Mouse (Mus musculus) forebrain, embryonic 13.5 days (tissue): ENCODE measurements at regions not wholly inside any gene's neighbourhood (a gene's known extent, or its start where the extent isn't known, plus 50 kb on each side); places are given as distances from the start of the nearest gene placed in this dataset.
"Not testable (repeated sequence)": the region's sequence is repeated elsewhere in the genome, so short reads cannot be mapped to it uniquely, and the experiment has no call there.

Source experiments
- ATAC-seq: fragments of 200-750 bp; cut with Nextera tagmentation; 2 replicates; pipeline ENCODE4 v1.8.0; 2017
- H3K27ac ChIP-seq: fragments of 300-500 bp; sonication (generic); 2 replicates; pipeline ENCODE4 v1.5.1; 2015; ENCODE audit warnings: inconsistent platforms, mild to moderate bottlenecking, moderate library complexity
- H3K27me3 ChIP-seq: fragments of 300-500 bp; sonication (generic); 2 replicates; pipeline ENCODE4 v1.6.1; 2015; ENCODE audit warnings: mild to moderate bottlenecking, inconsistent platforms
- H3K36me3 ChIP-seq: fragments of 300-500 bp; sonication (generic); 2 replicates; pipeline ENCODE4 v1.6.1; 2015; ENCODE audit warnings: mild to moderate bottlenecking, inconsistent platforms; ENCODE audit not compliant: poor library complexity, severe bottlenecking
- H3K4me1 ChIP-seq: fragments of 300-500 bp; sonication (generic); 2 replicates; pipeline ENCODE4 v1.6.1; 2015; ENCODE audit warnings: inconsistent platforms
- H3K4me2 ChIP-seq: fragments of 300-500 bp; sonication (generic); 2 replicates; pipeline ENCODE4 v1.6.1; 2015; ENCODE audit warnings: inconsistent platforms, mild to moderate bottlenecking, moderate library complexity
- H3K4me3 ChIP-seq: fragments of 300-500 bp; sonication (generic); 2 replicates; pipeline ENCODE4 v1.5.1; 2015; ENCODE audit warnings: mild to moderate bottlenecking, inconsistent platforms
- H3K9ac ChIP-seq: fragments of 300-500 bp; sonication (generic); 2 replicates; pipeline ENCODE4 v1.6.1; 2015; ENCODE audit warnings: mild to moderate bottlenecking, inconsistent platforms
- H3K9me3 ChIP-seq: fragments of 300-500 bp; sonication (generic); replicated peaks from 2 replicates; pipeline ENCODE4 v1.6.1; 2016; ENCODE audit warnings: inconsistent platforms
- WGBS: fragments of 180-500 bp; shearing (Covaris S2); methylation state at CpG from one replicate; pipeline ENCODE4 v1.1.7; 2015; 5-methylcytosine and 5-hydroxymethylcytosine counted together

DNA sequence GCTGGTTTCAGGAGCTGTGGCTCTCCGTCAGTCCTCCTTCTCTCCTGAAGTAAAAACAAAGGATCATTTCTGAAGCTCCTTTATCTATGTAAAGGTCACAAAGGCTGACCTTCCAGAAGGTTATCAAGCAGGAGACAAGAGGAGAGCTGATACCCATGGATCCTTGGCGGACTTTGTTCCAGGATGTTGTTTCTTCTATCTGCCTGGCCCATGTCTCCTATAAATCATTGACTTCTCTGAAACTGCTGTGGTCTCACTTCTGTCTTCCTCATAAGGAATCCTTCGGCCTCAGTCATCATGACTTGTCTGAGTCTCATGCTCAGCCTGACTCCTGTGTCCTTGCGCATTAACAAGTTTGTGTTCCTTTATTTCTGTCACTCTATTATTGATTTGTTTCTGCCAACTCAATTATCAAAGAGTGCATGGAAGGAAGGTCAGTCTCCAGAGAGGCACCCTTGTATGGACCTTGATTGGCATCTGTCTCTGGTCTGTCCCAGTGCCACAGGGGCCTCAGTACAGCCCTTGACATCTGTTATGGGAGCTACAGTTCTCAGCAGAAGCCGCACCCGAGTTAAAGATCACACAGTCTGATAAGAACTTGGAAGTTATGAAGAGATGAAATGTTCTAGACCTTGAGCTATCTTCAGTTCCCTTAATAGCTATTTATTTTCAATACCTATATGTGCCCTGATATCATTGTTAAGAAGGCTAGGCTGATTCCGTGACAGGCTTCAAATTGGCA, 53.2 kb upstream of the Dazl start:
- no peak overlapping the region for H3K9ac ChIP-seq
- 91% methylated on average over 7 of the region's 7 CpGs for WGBS
- H3K9me3 ChIP-seq, result no peaks in the 10 kb centered on the region
- no peak overlapping the region for H3K27ac ChIP-seq
- H3K4me1 ChIP-seq, result no peaks in the 10 kb centered on the region; the same call in 1 of the 2 replicates
- H3K4me2 ChIP-seq, result no peak overlapping the region
- H3K27me3 ChIP-seq, result no peaks in the 10 kb centered on the region
- no peak overlapping the region for H3K4me3 ChIP-seq
- ATAC-seq, result no peak
- no peaks in the 10 kb centered on the region for H3K36me3 ChIP-seq

DNA sequence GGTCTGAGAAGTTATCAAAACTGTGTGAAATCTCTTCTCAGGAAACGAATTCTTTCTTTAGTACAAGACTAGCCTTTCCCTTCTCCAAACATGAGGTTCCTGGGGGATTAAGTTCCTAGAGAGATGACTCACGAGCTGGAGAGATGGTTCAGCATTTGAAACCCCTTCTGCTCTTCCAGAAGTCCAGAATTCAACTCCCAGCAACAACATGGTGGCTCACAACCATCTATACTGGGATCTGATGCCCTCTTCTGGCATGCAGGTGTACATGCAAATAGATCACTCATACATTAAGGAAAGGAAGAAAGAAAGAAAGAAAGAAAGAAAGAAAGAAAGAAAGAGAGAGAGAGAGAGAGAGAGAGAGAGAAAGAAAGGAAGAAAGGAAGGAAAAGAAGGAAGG, 60.4 kb upstream of the Dazl start:
- H3K9me3 ChIP-seq, ATAC-seq, H3K4me2 ChIP-seq, H3K36me3 ChIP-seq, H3K27ac ChIP-seq, H3K27me3 ChIP-seq, H3K4me1 ChIP-seq, H3K4me3 ChIP-seq, H3K9ac ChIP-seq: not testable (repeated sequence)
- WGBS, result 68% methylated on average over 2 of the region's 2 CpGs

DNA sequence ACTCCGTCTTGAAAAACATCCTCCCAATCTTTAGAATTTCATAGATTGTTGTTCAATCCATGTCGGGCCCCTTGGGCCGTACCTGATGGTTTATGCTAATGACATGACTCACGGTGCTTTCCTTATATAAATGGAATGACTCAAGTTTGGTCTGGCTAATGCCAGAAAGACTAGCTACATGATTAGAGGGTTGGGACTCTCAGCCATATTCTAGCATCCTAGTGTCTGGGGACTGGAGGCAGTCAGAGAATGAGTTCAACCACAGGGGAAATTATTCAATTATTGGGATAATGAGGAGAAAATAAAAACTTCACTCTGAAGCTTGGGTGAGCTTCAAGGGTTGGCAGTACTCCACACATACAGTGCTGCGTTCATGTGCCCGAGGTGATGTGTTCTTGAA, 60.9 kb upstream of the Dazl start:
- H3K4me2 ChIP-seq, result no peak overlapping the region
- no peaks in the 10 kb centered on the region for H3K36me3 ChIP-seq
- H3K4me3 ChIP-seq, result no peak overlapping the region
- H3K4me1 ChIP-seq, result no peaks in the 10 kb centered on the region
- H3K9me3 ChIP-seq, result no peaks in the 10 kb centered on the region
- no peak for ATAC-seq
- no peak overlapping the region for H3K9ac ChIP-seq
- no peaks in the 10 kb centered on the region for H3K27me3 ChIP-seq
- no peak overlapping the region for H3K27ac ChIP-seq
- 90% methylated on average over 6 of the region's 6 CpGs for WGBS

DNA sequence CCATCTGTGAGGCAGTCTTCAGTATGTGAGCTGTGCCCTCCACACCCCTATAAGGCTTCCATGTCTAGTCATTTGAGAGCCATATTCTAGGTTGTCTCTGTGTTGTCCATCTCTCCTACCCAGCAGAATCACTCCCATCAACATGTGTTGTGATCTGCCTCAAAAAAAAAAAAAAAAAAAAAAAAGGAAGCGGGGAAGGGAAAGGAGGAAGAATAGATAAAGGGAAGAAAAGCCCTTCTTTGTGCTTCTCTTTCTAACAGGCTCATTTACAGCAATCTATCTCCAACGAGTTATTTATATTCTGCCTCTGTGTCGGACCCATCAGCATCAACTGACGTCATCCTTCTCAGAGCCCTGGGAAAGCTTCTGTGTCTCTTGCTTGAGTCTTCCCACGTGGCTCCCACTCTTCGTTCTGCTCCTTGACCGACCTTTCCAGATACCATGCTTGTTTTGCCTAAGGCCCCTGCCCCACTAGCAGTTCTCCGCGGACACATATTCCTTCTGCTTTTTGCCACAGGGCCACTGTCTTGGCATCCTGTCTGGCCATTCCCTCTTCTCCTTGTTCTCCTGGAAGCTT, 68.3 kb upstream of the Dazl start:
- 82% methylated on average over 9 of the region's 9 CpGs for WGBS

DNA sequence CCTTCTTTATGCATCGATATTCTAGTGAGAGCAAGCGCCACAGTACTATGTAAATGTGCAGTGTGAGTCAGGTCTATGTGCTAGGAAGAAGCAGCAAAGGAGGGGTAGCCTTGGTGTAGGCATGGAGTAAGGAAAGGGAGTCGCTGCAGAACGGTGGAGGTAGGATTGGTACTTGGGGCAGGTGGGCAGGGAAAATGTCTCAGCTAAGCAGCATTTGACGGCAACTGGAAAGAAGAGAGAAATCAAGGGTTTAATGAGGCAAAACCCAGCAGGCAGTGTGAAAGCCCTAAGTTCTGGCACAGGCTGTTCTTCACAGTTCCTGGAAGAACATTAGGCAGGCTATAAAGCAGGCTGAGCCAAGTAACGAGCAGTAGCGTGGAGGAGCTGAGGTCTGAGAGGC, 72.0 kb upstream of the Dazl start:
- Histone ChIP-seq H3K4me3 (no peak overlapping the region), H3K4me2 (no peak overlapping the region), H3K4me1 (no peaks in the 10 kb centered on the region), H3K27me3 (no peaks in the 10 kb centered on the region), H3K36me3 (no peaks in the 10 kb centered on the region), H3K9ac (no peak overlapping the region), H3K27ac (no peak overlapping the region), H3K9me3 (no peaks in the 10 kb centered on the region)
- no peak for ATAC-seq
- WGBS, result 75% methylated on average over 7 of the region's 7 CpGs

More for the DNA sequence above, 68.3 kb upstream of the Dazl start:
- Histone ChIP-seq H3K9ac (no peak overlapping the region), H3K27ac (no peak overlapping the region), H3K27me3 (no peaks in the 10 kb centered on the region), H3K4me2 (no peak overlapping the region), H3K9me3 (no peaks in the 10 kb centered on the region), H3K4me3 (no peak overlapping the region), H3K36me3 (no peaks in the 10 kb centered on the region), H3K4me1 (no peaks in the 10 kb centered on the region)
- no peak for ATAC-seq

DNA sequence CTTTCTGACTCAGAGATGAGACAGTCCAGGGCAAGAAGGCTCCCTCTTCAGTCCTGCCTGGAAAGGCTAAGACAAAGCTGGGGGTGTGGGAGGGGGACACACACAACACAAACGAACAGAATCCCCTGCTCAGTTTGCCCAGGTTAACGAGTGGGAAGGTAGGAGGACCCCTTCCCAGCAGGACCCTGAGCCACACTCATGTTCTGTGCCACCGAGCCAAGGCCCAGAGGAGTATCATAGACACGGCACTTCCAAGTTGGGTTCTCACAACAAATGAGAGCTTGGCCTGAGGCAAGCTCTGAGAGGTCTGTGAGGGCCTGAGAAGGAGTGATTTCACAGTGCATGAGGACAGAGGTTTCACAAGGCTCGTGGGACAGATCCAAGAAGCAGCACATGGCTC, 72.7 kb upstream of the Dazl start:
- Histone ChIP-seq H3K9me3 (no peaks in the 10 kb centered on the region), H3K27me3 (no peaks in the 10 kb centered on the region), H3K36me3 (no peaks in the 10 kb centered on the region), H3K9ac (no peak overlapping the region), H3K4me1 (no peaks in the 10 kb centered on the region), H3K4me2 (no peak overlapping the region), H3K4me3 (no peak overlapping the region), H3K27ac (no peak overlapping the region)
- 75% methylated on average over 5 of the region's 5 CpGs for WGBS
- no peak for ATAC-seq

DNA sequence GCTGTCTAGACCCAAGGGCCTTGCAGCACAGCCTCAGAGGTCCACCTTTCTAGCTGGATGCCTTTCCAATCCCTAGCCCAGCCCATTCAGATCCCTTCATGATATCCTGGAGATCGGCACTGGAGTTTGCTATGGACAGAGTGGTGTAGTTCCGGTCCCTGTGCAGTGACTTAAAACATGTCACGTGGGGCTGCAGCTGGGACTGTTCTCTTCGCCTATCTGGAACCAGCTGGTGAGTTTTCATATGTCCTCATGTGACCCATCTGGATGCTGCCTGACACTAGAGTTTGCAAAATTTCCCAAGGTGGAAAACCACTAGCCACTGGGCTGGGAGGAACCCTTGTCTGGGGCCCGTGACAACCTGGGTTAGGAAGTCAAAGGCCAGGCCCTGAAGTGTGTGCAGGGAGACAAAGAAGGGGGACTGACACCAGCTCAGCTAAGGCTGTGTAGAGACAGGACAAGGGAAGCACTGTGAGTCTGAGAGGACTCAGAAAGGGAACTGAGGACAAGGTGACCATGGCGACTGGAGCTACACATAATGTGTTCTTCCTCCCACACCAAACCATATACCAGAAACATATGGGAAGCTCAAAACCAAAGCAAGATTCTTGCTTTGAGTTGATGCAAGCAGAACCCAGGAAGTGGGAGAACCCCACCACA, 75.9 kb upstream of the Dazl start:
- no peak for ATAC-seq
- H3K4me2 ChIP-seq, result no peak overlapping the region

DNA sequence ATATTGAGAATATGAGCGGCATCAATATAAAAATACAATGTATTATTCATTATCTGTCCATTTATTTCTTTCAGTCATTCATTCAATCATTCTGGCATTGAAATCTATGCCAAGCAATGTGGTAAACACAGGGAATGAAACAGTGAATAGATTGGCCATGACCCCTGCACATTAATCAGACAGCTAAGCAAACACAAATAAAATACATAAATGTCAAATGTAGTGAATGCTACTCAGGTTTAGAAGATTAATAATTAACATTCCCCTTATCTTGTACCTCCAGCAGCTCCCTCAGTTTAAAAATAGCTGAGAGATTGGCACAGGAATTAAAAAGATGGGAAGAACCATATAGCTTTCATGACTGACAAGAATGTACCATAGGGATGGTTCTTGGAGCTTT, 77.0 kb upstream of the Dazl start:
- no peaks in the 10 kb centered on the region for H3K36me3 ChIP-seq
- no peak overlapping the region for H3K4me2 ChIP-seq
- no peak for ATAC-seq
- no peaks in the 10 kb centered on the region for H3K9me3 ChIP-seq
- no peak overlapping the region for H3K27ac ChIP-seq
- H3K27me3 ChIP-seq, result no peaks in the 10 kb centered on the region
- 96% methylated on average over 1 of the region's 1 CpGs for WGBS
- no peak overlapping the region for H3K9ac ChIP-seq
- no peaks in the 10 kb centered on the region for H3K4me1 ChIP-seq
- H3K4me3 ChIP-seq, result no peak overlapping the region

More for the DNA sequence above, 75.9 kb upstream of the Dazl start:
- no peak overlapping the region for H3K9ac ChIP-seq
- no peaks in the 10 kb centered on the region for H3K36me3 ChIP-seq
- H3K27me3 ChIP-seq, result no peaks in the 10 kb centered on the region
- H3K4me3 ChIP-seq, result no peak overlapping the region
- no peaks in the 10 kb centered on the region for H3K9me3 ChIP-seq
- WGBS, result 89% methylated on average over 6 of the region's 6 CpGs
- no peak overlapping the region for H3K27ac ChIP-seq
- H3K4me1 ChIP-seq, result no peaks in the 10 kb centered on the region

DNA sequence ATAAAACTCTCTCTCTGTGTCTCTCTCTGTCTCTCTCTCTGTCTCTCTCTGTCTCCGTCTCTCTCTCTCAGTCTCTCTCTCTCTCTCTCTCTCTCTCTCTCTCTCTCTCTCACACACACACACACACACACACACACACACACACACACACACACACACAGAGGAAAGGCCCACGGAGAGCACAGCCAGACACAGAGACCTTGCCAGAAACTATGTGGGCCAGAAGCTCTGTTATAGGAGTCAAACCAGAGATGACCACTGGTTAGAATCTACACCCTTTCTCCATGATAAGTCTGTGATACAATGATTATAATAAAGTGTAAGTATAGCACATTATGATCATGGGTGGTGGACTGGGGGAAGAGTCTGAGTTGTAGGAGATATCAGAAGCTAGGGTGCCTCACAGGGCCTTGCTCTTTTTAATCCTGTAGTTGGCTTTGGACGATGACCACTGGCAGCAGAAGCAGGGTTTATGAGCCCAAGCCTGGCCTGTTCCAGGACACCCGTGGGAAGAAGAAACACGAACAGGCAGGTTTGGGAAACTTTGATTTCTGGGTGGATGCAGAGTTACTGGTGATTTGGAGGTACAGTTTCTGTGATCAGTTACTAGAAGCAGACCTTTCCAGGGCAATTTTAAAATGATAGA, 80.2 kb upstream of the Dazl start:
- 86% methylated on average over 5 of the region's 5 CpGs for WGBS
- no peaks in the 10 kb centered on the region for H3K27me3 ChIP-seq
- no peak overlapping the region for H3K9ac ChIP-seq
- no peak for ATAC-seq
- no peaks in the 10 kb centered on the region for H3K36me3 ChIP-seq
- no peak overlapping the region for H3K4me3 ChIP-seq
- H3K4me1 ChIP-seq, result no peaks in the 10 kb centered on the region
- H3K9me3 ChIP-seq, result no peaks in the 10 kb centered on the region
- no peak overlapping the region for H3K4me2 ChIP-seq
- H3K27ac ChIP-seq, result no peak overlapping the region

DNA sequence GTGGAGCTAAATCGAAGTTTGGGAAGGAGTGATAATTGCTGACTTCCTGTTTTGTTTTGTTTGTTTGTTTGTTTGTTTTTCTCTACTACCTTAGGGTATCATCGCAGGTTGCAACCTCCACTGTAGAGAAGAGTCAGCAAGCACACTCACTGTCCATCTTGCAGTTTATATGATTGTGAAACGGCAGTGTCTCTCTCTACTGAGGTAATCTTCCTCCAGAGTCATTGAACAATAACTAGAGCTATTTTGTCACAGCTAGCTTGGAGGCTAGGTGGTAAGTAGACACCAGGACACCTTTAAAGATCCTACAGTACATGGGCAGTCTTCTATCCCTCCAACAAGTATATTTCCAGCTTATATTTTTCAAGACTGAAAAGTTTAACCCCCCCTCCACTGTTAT, 82.0 kb upstream of the Dazl start:
- ATAC-seq, result no peak
- no peaks in the 10 kb centered on the region for H3K9me3 ChIP-seq

DNA sequence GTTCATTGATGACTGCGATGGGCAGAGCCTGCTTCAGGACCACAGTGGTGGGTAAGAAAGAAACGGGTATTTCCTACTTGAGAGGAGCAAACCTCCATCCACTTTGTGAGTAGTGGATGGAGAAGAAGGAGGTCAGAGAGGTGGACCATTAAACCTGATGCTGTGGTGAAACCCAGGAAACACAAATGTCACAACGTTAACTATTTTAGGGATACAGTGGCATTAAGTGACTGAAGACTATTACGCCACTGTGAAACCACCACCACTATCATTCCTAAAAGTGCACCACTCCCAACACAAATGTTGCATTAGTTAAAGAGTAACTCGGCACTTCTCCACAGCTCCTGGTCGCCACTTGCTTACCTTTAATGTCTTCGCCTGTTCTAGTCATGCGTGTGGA, 83.3 kb upstream of the Dazl start:
- no peak overlapping the region for H3K9ac ChIP-seq
- no peak overlapping the region for H3K27ac ChIP-seq
- no peak for ATAC-seq
- WGBS, result 96% methylated on average over 8 of the region's 8 CpGs
- H3K4me1 ChIP-seq, result no peaks in the 10 kb centered on the region
- H3K36me3 ChIP-seq, result no peaks in the 10 kb centered on the region
- no peak overlapping the region for H3K4me3 ChIP-seq
- H3K27me3 ChIP-seq, result no peaks in the 10 kb centered on the region
- no peak overlapping the region for H3K4me2 ChIP-seq
- H3K9me3 ChIP-seq, result no peaks in the 10 kb centered on the region

More for the DNA sequence above, 82.0 kb upstream of the Dazl start:
- H3K27ac ChIP-seq, result no peak overlapping the region
- no peak overlapping the region for H3K9ac ChIP-seq
- H3K4me3 ChIP-seq, result no peak overlapping the region
- 88% methylated on average over 3 of the region's 3 CpGs for WGBS
- no peak overlapping the region for H3K4me2 ChIP-seq
- H3K27me3 ChIP-seq, result no peaks in the 10 kb centered on the region
- H3K36me3 ChIP-seq, result no peaks in the 10 kb centered on the region
- no peaks in the 10 kb centered on the region for H3K4me1 ChIP-seq

DNA sequence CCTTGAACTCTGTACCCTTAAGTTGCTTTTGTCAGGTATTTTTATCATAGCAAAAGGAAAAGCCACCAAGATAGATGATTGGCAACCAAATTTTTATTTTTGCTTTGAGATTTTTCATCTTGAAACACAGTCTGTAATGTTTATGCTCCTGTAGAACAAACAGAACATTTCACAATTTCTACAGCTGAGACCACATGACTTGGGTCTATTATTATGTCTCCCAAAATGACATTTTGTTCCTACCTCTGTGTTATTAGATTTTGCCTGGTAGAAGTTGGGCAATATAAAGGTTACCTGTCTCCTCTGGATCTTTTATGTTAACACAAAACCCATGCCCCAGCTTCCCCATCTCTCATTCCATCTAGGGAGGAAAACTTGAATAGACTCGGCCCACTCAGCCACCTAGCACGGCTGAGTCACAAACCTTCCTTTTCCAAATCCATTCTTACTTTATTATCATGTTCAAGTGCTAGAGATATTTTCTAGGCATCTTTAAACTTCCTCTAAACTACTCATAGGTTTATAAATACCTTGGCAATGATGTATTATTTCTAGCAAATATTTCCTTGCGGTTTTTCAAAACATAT, 84.8 kb upstream of the Dazl start:
- no peaks in the 10 kb centered on the region for H3K4me1 ChIP-seq
- no peak overlapping the region for H3K9ac ChIP-seq
- WGBS, result 91% methylated on average over 3 of the region's 3 CpGs
- H3K36me3 ChIP-seq, result no peaks in the 10 kb centered on the region
- no peak overlapping the region for H3K4me3 ChIP-seq
- no peaks in the 10 kb centered on the region for H3K9me3 ChIP-seq
- no peak for ATAC-seq
- H3K27me3 ChIP-seq, result no peaks in the 10 kb centered on the region
- no peak overlapping the region for H3K4me2 ChIP-seq
- no peak overlapping the region for H3K27ac ChIP-seq
